14 mouse cellular contexts compared by ENCODE assay signal in genomic region chr12:111009615-111010257, GRCm38 (mm10). TPM values are rescaled to one million over a fixed set of nuclear protein-coding genes. Genes with fewer than 3 reads are reported as not detected.
DNase-seq lines count a peak whose midpoint lies in the region; ATAC-seq lines count a peak whose summit lies in the region.
"Had no signal": no experiment of that assay in that cellular context is flagged by ENCODE, and none has a peak within 500 bp of the region (broad histone marks: within the 10 kb centered on the region; RNA-seq: fewer than 3 reads in every experiment).

No protein-coding gene starts in this region.

- H3K27ac ChIP-seq in heart, embryonic 10.5 days = peak overlapping the region; percentile 85
- H3K27ac ChIP-seq in lung, embryonic 16.5 days (ENCODE audit: low read length) = peak overlapping the region; percentile 44
- H3K27ac ChIP-seq in liver, embryonic 12.5 days = peak overlapping the region; percentile 64
- peak overlapping the region; percentile 81 for H3K27ac ChIP-seq in stomach, embryonic 15.5 days
- H3K27ac ChIP-seq: left cerebral cortex, adult 2 months; macrophage had no signal

- H3K27me3 ChIP-seq in heart, embryonic 10.5 days (ENCODE audit: insufficient read depth, poor library complexity, severe bottlenecking) = no peaks in the 10 kb centered on the region
- no peaks in the 10 kb centered on the region for H3K27me3 ChIP-seq in lung, embryonic 16.5 days (ENCODE audit: control insufficient read depth, insufficient read depth, low read depth, low read length)
- H3K27me3 ChIP-seq in liver, embryonic 12.5 days (replicated peaks) = no peaks in the 10 kb centered on the region
- no peaks in the 10 kb centered on the region for H3K27me3 ChIP-seq in stomach, embryonic 15.5 days (replicated peaks)

- intact Hi-C loops in left cerebral cortex, postnatal 36 days (cut with DNase I) = no loop called here

- H3K9me3 ChIP-seq in heart, embryonic 10.5 days = no peaks in the 10 kb centered on the region
- H3K9me3 ChIP-seq in lung, embryonic 16.5 days (ENCODE audit: control insufficient read depth, low read length) = no peaks in the 10 kb centered on the region
- H3K9me3 ChIP-seq in liver, embryonic 12.5 days (replicated peaks) = no peaks in the 10 kb centered on the region; the same call in 1 of the 2 replicates
- no peaks in the 10 kb centered on the region for H3K9me3 ChIP-seq in stomach, embryonic 15.5 days

- 22% methylated on average over 6 of the region's 6 CpGs for WGBS in heart, embryonic 10.5 days
- WGBS in lung, embryonic 16.5 days = 48% methylated on average over 6 of the region's 6 CpGs
- WGBS in liver, embryonic 12.5 days (ENCODE audit: insufficient replicate concordance) = 25% methylated on average over 6 of the region's 6 CpGs
- WGBS in stomach, embryonic 15.5 days = 62% methylated on average over 6 of the region's 6 CpGs

- ATAC-seq in lung, embryonic 16.5 days (ENCODE audit: low read depth) = peak; percentile 55
- peak; percentile 70 for ATAC-seq in liver, embryonic 12.5 days
- no peak for ATAC-seq in stomach, embryonic 15.5 days (ENCODE audit: insufficient read depth, low FRiP score, low read depth)
- ATAC-seq: forebrain, embryonic 16.5 days had no signal

- no peak overlapping the region for H3K4me3 ChIP-seq in heart, embryonic 10.5 days
- H3K4me3 ChIP-seq in lung, embryonic 16.5 days (ENCODE audit: low read length) = no peak overlapping the region
- no peak overlapping the region for H3K4me3 ChIP-seq in liver, embryonic 12.5 days
- no peak overlapping the region for H3K4me3 ChIP-seq in stomach, embryonic 15.5 days (replicated peaks)
- H3K4me3 ChIP-seq: left cerebral cortex, adult 2 months had no signal

- no peak overlapping the region for H3K9ac ChIP-seq in lung, embryonic 16.5 days (ENCODE audit: low read length)
- H3K9ac ChIP-seq in liver, embryonic 12.5 days = peak overlapping the region; percentile 33
- no peak overlapping the region for H3K9ac ChIP-seq in stomach, embryonic 15.5 days

- no peak overlapping the region for H3K4me2 ChIP-seq in lung, embryonic 16.5 days (ENCODE audit: low read depth, low read length)
- peak overlapping the region; percentile 36 for H3K4me2 ChIP-seq in liver, embryonic 12.5 days
- H3K4me2 ChIP-seq in stomach, embryonic 15.5 days = no peak overlapping the region

- no peak for DNase-seq in heart, embryonic 10.5 days (ENCODE audit: low spot score)
- no peak for DNase-seq in heart, adult 9 months (ENCODE audit: low spot score in 2 of 2)
- no peak for DNase-seq in lung, adult 18-20 months
- no peak for DNase-seq in ovary, adult 18-20 months (ENCODE audit: low spot score)
- no peak for DNase-seq in left cerebral cortex, postnatal 36 days (ENCODE audit: low spot score in 2 of 2)
- DNase-seq: gastrocnemius, postnatal 36 days; kidney, postnatal 4 days; thymus, adult 18-20 months had no signal

- no peaks in the 10 kb centered on the region for H3K36me3 ChIP-seq in heart, embryonic 10.5 days
- no peaks in the 10 kb centered on the region for H3K36me3 ChIP-seq in lung, embryonic 16.5 days (ENCODE audit: control insufficient read depth, insufficient read depth, low read length)
- no peaks in the 10 kb centered on the region for H3K36me3 ChIP-seq in liver, embryonic 12.5 days
- H3K36me3 ChIP-seq in stomach, embryonic 15.5 days = no peaks in the 10 kb centered on the region

- peaks cover 55% of the 10 kb centered on the region for H3K4me1 ChIP-seq in heart, embryonic 10.5 days
- peaks cover 30% of the 10 kb centered on the region for H3K4me1 ChIP-seq in lung, embryonic 16.5 days (replicated peaks; ENCODE audit: control insufficient read depth, insufficient read depth, low read length)
- H3K4me1 ChIP-seq in liver, embryonic 12.5 days = peaks cover 61% of the 10 kb centered on the region
- H3K4me1 ChIP-seq in stomach, embryonic 15.5 days = peaks cover 40% of the 10 kb centered on the region

RNA-seq across cellular contexts. Expression of gene Rcor1, which starts 29.4 kb away (rescaled TPM):
- polyA plus RNA-seq in heart, embryonic 10.5 days (2016; fragmentation: Nextera tagmentation; extraction: Ambion mirVana) = 6.5 and 9.2 TPM in 2 replicates
- polyA plus RNA-seq in lung, embryonic 16.5 days (2015; fragmentation: Nextera tagmentation; extraction: Ambion mirVana) = 8.8 and 10.4 TPM in 2 replicates
- polyA plus RNA-seq in liver, embryonic 12.5 days (2016; fragmentation: Nextera tagmentation; extraction: Ambion mirVana) = 8.5 and 10.4 TPM in 2 replicates
- 11.6 and 12.3 TPM in 2 replicates for polyA plus RNA-seq in stomach, embryonic 15.5 days (2015; fragmentation: Nextera tagmentation; extraction: Ambion mirVana)
- total RNA-seq in left cerebral cortex, postnatal 36 days (2021) = 10 to 100 TPM; 14.5 to 18.7 TPM

RNA-seq across cellular contexts. Expression of gene Ankrd9, which starts 30.9 kb away (rescaled TPM):
- polyA plus RNA-seq in heart, embryonic 10.5 days (2016; fragmentation: Nextera tagmentation; extraction: Ambion mirVana) = 14.8 and 19.1 TPM in 2 replicates
- polyA plus RNA-seq in lung, embryonic 16.5 days (2015; fragmentation: Nextera tagmentation; extraction: Ambion mirVana) = 11.8 and 13.6 TPM in 2 replicates
- polyA plus RNA-seq in liver, embryonic 12.5 days (2016; fragmentation: Nextera tagmentation; extraction: Ambion mirVana) = 62.2 TPM in 2 replicates
- polyA plus RNA-seq in stomach, embryonic 15.5 days (2015; fragmentation: Nextera tagmentation; extraction: Ambion mirVana) = 16.6 and 20.9 TPM in 2 replicates
- total RNA-seq in left cerebral cortex, postnatal 36 days (2021) = 10 to 100 TPM; 15.1 to 19.4 TPM
